Mouse (Mus musculus): ENCODE results near the gene Pacsin2.
"Not testable (repeated sequence)": the region's sequence is repeated elsewhere in the genome, so short reads cannot be mapped to it uniquely, and the experiment has no call there.

Pacsin2 gene

GRCm38 (mm10) chr15:83464083-83464904 lies at the start of gene Pacsin2:
Gene Pacsin2 (minus strand): TSS chr15:83464606.
- DNase-seq (ENCODE audit: low spot score in 2 of 2), result peak; percentile 99

GRCm38 (mm10) chr15:83512489-83513281 lies 48.3 kb upstream of the Pacsin2 start:
- DNase-seq (ENCODE audit: low spot score in 2 of 2), result no peak

GRCm38 (mm10) chr15:83510805-83511405 lies 46.5 kb upstream of the Pacsin2 start, which contains the start of gene Ttll1:
Gene Ttll1 (minus strand): TSS chr15:83510893.
- peak; percentile 95 to 97 for DNase-seq (ENCODE audit: low spot score in 2 of 2)

DNA sequence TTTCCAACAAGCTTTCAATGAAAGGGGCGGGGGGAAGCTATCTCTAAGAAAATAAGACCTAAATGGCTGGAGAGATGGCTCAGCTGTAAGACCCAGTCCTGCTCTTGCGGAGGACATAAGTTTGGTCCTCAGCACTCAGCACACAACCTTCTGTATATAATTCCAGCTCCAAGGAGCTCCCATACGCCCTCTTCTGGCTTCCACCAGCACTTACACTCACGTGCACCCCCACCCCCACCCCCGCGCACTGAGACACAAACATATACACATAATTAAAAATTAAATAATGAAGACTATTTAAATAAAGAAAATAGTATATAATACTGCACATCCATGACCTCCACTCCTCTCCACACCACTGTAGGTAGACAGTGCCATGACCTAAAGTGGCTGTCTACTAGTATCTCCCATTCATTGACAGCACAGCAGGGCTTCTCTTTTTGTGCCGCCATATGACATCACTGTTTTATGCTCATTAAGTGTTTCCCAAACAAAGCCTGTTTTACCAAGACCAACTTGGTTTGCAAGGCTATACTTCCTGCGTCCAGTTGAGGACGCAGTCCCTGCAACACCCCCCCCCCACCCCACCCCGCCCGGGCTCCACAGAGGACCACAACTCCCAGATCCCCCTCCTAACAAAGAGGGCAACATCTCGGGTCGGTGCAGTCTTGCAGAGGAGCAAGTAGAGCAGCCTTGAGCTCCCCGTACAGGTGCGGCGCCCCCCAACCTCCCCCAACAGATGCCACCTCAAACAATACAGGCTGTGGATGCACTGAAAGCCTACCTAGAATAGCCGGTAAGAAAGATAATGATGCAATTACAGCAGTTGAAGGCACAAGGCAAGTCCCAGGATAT lies 45.8 kb upstream of the Pacsin2 start:
- DNase-seq (ENCODE audit: low spot score in 2 of 2), result no peak

DNA sequence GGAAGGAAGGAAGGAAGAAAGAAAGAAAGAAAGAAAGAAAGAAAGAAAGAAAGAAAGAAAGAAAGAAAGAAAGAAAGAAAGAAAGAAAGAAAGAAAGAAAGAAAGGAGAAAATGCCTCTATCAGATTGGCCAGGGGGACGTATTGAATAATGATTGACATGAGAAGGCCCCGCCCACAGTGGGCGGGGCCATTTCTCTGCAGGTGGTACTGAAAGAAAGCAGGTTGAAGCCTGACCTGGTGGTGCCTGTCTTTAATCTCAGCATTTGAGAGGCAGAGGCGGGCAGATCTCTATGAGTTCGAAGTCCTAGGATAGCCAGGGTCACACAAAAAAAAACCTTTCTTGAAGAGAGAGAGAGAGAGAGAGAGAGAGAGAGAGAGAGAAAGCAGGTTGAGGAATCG lies 37.1 kb upstream of the Pacsin2 start:
- DNase-seq (ENCODE audit: low spot score in 2 of 2), result not testable (repeated sequence)

DNA sequence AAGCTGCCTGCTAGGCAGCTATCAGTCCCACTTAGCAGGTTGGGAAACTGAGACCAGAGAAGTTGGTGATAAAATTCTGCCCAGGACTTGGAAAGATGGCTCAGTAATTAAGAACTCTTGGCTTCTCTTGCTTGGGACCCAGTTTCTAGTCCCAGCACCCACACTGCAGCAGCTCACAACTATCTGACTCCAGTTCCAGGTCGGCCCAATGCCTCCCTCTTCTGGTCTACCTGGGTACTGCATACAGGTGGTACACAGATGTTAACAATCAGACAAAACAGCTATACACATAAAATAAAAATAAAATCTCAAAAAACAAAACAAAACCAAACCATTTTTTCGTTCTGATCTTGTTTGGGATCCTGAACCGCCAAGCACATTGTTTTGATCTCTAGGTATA lies 35.9 kb upstream of the Pacsin2 start:
- peak; percentile 59 to 88 for DNase-seq (ENCODE audit: low spot score in 2 of 2)

- DNase-seq (ENCODE audit: low spot score in 2 of 2), result no peak
These were observed 34.9 kb upstream of the Pacsin2 start for GRCm38 (mm10) chr15:83499211-83499755.

- no peak for DNase-seq (ENCODE audit: low spot score in 2 of 2)
These were observed 32.9 kb upstream of the Pacsin2 start for GRCm38 (mm10) chr15:83497299-83497698.

DNA sequence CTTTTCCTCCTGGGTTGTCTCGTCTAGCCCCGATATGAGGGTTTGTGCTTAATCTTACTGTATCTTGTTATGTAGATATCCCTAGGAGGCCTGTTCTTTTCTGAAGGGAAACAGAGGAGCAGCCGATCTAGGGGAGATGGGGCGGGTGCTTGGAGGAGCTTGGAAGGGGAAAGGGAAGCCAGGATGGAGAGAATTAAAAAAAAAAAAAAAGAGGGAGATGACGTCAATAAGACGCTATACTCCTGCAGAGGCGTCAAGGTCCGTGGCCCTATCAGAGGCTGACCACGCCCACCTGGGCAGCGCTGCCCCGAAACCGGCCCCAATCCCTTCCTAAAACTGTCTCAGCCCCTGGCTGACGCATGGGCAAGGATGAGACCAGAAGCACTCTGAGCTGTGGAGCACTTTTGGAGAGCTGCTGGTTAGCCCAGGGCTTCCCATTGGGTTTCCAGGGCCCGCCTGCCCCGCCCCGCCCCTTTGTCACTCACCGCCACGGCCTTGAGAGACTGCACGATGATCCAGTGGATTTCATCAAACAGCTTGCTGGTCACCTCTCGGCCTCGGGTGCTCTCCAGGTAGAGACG lies 31.5 kb upstream of the Pacsin2 start:
- no peak for DNase-seq (ENCODE audit: low spot score in 2 of 2)

- no peak for DNase-seq (ENCODE audit: low spot score in 2 of 2)
These were observed 30.8 kb upstream of the Pacsin2 start for GRCm38 (mm10) chr15:83495195-83495594.

- no peak for DNase-seq (ENCODE audit: low spot score in 2 of 2)
These were observed 30.1 kb upstream of the Pacsin2 start for GRCm38 (mm10) chr15:83494572-83494920.

- DNase-seq (ENCODE audit: low spot score in 2 of 2), result no peak
These were observed 29.6 kb upstream of the Pacsin2 start for GRCm38 (mm10) chr15:83493856-83494571.

GRCm38 (mm10) chr15:83491891-83492290 lies 27.5 kb upstream of the Pacsin2 start:
- no peak for DNase-seq (ENCODE audit: low spot score in 2 of 2)

- no peak for DNase-seq (ENCODE audit: low spot score in 2 of 2)
These were observed 25.1 kb upstream of the Pacsin2 start for GRCm38 (mm10) chr15:83489471-83489870.

GRCm38 (mm10) chr15:83487477-83488115 lies 23.2 kb upstream of the Pacsin2 start:
- no peak for DNase-seq (ENCODE audit: low spot score in 2 of 2)

GRCm38 (mm10) chr15:83484311-83484710 lies 19.9 kb upstream of the Pacsin2 start:
- DNase-seq (ENCODE audit: low spot score in 2 of 2), result no peak

GRCm38 (mm10) chr15:83483482-83483881 lies 19.1 kb upstream of the Pacsin2 start:
- DNase-seq (ENCODE audit: low spot score in 2 of 2), result peak; percentile 62 to 78

- no peak for DNase-seq (ENCODE audit: low spot score in 2 of 2)
These were observed 18.3 kb upstream of the Pacsin2 start for GRCm38 (mm10) chr15:83482645-83483224.

DNA sequence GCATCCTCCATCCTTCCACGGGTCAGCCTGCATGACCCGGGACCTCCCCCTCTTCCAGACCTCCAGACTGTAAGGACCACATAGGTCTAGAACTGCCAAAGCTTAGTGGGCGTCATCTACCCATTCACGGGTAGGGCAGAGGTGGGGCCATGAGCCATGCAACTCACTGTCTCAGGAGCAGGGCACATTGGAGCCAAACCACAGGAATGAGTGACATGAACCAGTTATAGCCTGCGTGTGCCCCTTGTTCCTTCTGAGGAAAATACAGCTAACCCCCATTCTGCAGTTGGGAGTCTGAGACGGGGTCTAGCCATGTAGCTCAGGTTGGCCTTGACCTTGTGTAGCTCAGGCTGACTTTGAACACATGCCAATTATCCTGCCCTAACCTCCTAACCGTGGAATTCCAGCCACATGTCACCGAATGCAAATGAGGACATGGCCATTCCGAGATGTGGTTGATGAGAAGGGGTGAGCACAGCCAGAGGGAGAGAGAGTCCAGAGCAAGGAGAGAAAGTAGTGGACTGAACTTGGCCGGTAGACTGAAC lies 16.9 kb upstream of the Pacsin2 start:
- no peak for DNase-seq (ENCODE audit: low spot score in 2 of 2)
